Comparison of ENCODE assay signal across 7 mouse cellular contexts in genomic region chr1:46853317-46854035, GRCm38 (mm10). TPM values are rescaled to one million over a fixed set of nuclear protein-coding genes. Genes with fewer than 3 reads are reported as not detected.
DNase-seq lines count a peak whose midpoint lies in the region; ATAC-seq and TF ChIP-seq lines count a peak whose summit lies in the region.

No protein-coding gene starts in this region.

- H3K27ac ChIP-seq in embryonic facial prominence, embryonic 11.5 days (replicated peaks; ENCODE audit: low read depth, low read length): peak overlapping the region; percentile 99
- H3K27ac ChIP-seq in kidney, adult 2 months (ENCODE audit: insufficient read depth, low read depth, low read length): peak overlapping the region; percentile 100
- peak overlapping the region; percentile 100 for H3K27ac ChIP-seq in limb, embryonic 12.5 days
- peak overlapping the region; percentile 99 for H3K27ac ChIP-seq in midbrain, embryonic 15.5 days
- peak overlapping the region; percentile 99 for H3K27ac ChIP-seq in spleen, adult 2 months (ENCODE audit: insufficient read depth, low read length)

- no peaks in the 10 kb centered on the region for H3K27me3 ChIP-seq in embryonic facial prominence, embryonic 11.5 days (ENCODE audit: control insufficient read depth, insufficient read depth, low read length)
- H3K27me3 ChIP-seq in kidney, adult 2 months (replicated peaks; ENCODE audit: control insufficient read depth, insufficient read depth, low read length): no peaks in the 10 kb centered on the region
- no peaks in the 10 kb centered on the region for H3K27me3 ChIP-seq in limb, embryonic 12.5 days
- no peaks in the 10 kb centered on the region for H3K27me3 ChIP-seq in midbrain, embryonic 15.5 days (replicated peaks)
- H3K27me3 ChIP-seq in spleen, adult 2 months (ENCODE audit: control insufficient read depth, insufficient read depth, low read length): no peaks in the 10 kb centered on the region

- peak; percentile 94 for ATAC-seq in embryonic facial prominence, embryonic 11.5 days (replicated peaks; ENCODE audit: insufficient number of reproducible peaks, low FRiP score, low TSS enrichment, low read depth)
- peak; percentile 95 for ATAC-seq in limb, embryonic 12.5 days (ENCODE audit: insufficient number of reproducible peaks, insufficient read depth, low FRiP score, low TSS enrichment, low read depth)
- peak; percentile 96 for ATAC-seq in midbrain, embryonic 15.5 days (replicated peaks)

- TF ChIP-seq CTCF in kidney, adult 2 months (conservative IDR thresholded peaks at IDR 0.05; ENCODE audit: insufficient read depth, insufficient read length, low read depth, low read length): no peak
- TF ChIP-seq CTCF in spleen, adult 2 months (IDR thresholded peaks at IDR 0.05; ENCODE audit: extremely low read depth, insufficient read depth, insufficient read length, insufficient replicate concordance): no peak

- peak overlapping the region; percentile 98 for H3K4me3 ChIP-seq in embryonic facial prominence, embryonic 11.5 days (ENCODE audit: low read depth, low read length)
- peak overlapping the region; percentile 80 for H3K4me3 ChIP-seq in kidney, adult 2 months (ENCODE audit: insufficient read depth, low read depth, low read length)
- peak overlapping the region; percentile 96 for H3K4me3 ChIP-seq in limb, embryonic 12.5 days (replicated peaks)
- peak overlapping the region; percentile 81 for H3K4me3 ChIP-seq in midbrain, embryonic 15.5 days
- peak overlapping the region; percentile 85 for H3K4me3 ChIP-seq in spleen, adult 2 months (ENCODE audit: extremely low read depth, insufficient read depth, insufficient read length)

- under 1% methylated on average over 84 of the region's 86 CpGs for WGBS in embryonic facial prominence, embryonic 11.5 days
- under 1% methylated on average over 86 of the region's 86 CpGs for WGBS in kidney, adult 2 months
- WGBS in limb, embryonic 12.5 days: under 1% methylated on average over 86 of the region's 86 CpGs
- under 1% methylated on average over 86 of the region's 86 CpGs for WGBS in midbrain, embryonic 15.5 days
- under 1% methylated on average over 86 of the region's 86 CpGs for WGBS in spleen, adult 2 months

- H3K4me2 ChIP-seq in embryonic facial prominence, embryonic 11.5 days (ENCODE audit: low read depth, low read length): peak overlapping the region; percentile 58
- peak overlapping the region; percentile 69 for H3K4me2 ChIP-seq in limb, embryonic 12.5 days
- H3K4me2 ChIP-seq in midbrain, embryonic 15.5 days: peak overlapping the region; percentile 68

- no peaks in the 10 kb centered on the region for H3K4me1 ChIP-seq in embryonic facial prominence, embryonic 11.5 days (ENCODE audit: control insufficient read depth, insufficient read depth, low read length)
- peaks cover 4% of the 10 kb centered on the region for H3K4me1 ChIP-seq in kidney, adult 2 months (ENCODE audit: control insufficient read depth, insufficient read depth, low read length)
- H3K4me1 ChIP-seq in limb, embryonic 12.5 days (replicated peaks): peaks cover 25% of the 10 kb centered on the region
- H3K4me1 ChIP-seq in midbrain, embryonic 15.5 days: peaks cover 36% of the 10 kb centered on the region
- H3K4me1 ChIP-seq in spleen, adult 2 months (ENCODE audit: control insufficient read depth, insufficient read depth, insufficient read length): no peaks in the 10 kb centered on the region; the same call in 1 of the 2 replicates

- H3K36me3 ChIP-seq in embryonic facial prominence, embryonic 11.5 days (replicated peaks; ENCODE audit: control insufficient read depth, insufficient read depth, low read depth, low read length): no peaks in the 10 kb centered on the region
- H3K36me3 ChIP-seq in kidney, adult 2 months (ENCODE audit: control insufficient read depth, insufficient read depth, low read length): no peaks in the 10 kb centered on the region
- no peaks in the 10 kb centered on the region for H3K36me3 ChIP-seq in limb, embryonic 12.5 days
- H3K36me3 ChIP-seq in midbrain, embryonic 15.5 days (replicated peaks): no peaks in the 10 kb centered on the region
- H3K36me3 ChIP-seq in spleen, adult 2 months (ENCODE audit: control insufficient read depth, insufficient read depth, low read length): no peaks in the 10 kb centered on the region

- TF ChIP-seq POLR2A in kidney, adult 2 months (IDR thresholded peaks at IDR 0.05; ENCODE audit: low read depth, low read length): peak; percentile 88
- peak; percentile 88 for TF ChIP-seq POLR2A in spleen, adult 2 months (IDR thresholded peaks at IDR 0.05; ENCODE audit: low read depth, low read length)

- H3K9me3 ChIP-seq in embryonic facial prominence, embryonic 11.5 days (replicated peaks; ENCODE audit: control insufficient read depth, low read length): no peaks in the 10 kb centered on the region
- no peaks in the 10 kb centered on the region for H3K9me3 ChIP-seq in limb, embryonic 12.5 days
- no peaks in the 10 kb centered on the region for H3K9me3 ChIP-seq in midbrain, embryonic 15.5 days

- H3K9ac ChIP-seq in embryonic facial prominence, embryonic 11.5 days (replicated peaks; ENCODE audit: low read length): peak overlapping the region; percentile 99
- H3K9ac ChIP-seq in limb, embryonic 12.5 days (replicated peaks): peak overlapping the region; percentile 99
- H3K9ac ChIP-seq in midbrain, embryonic 15.5 days: peak overlapping the region; percentile 98

- peak; percentile 97 for DNase-seq in adrenal gland, postnatal 14 days
- DNase-seq in embryonic facial prominence, embryonic 11.5 days (ENCODE audit: low spot score): peak; percentile 98
- peak; percentile 96 to 100 for DNase-seq in heart, adult 18-20 months
- DNase-seq in kidney, adult 2 months: peak; percentile 98
- peak; percentile 91 to 94 for DNase-seq in spleen, adult 2 months (ENCODE audit: low read depth in 1 of 2, low spot score in 2 of 2)

RNA-seq across cellular contexts. Expression of gene Slc39a10, which starts 39.2 kb away (rescaled TPM):
- total RNA-seq in adrenal gland, postnatal 14 days (2021): 18.6 and 19.3 TPM in 2 replicates
- polyA plus RNA-seq in embryonic facial prominence, embryonic 11.5 days (2014; fragmentation: Nextera tagmentation; extraction: Ambion mirVana): 83.6 and 96.2 TPM in 2 replicates
- total RNA-seq in heart, adult 18-20 months (2021): 1 to 10 TPM; 8.3 to 9.3 TPM
- 7.5 and 8.1 TPM in 2 replicates for polyA plus RNA-seq in kidney, adult 2 months (2012; rRNA removed)
- polyA plus RNA-seq in limb, embryonic 12.5 days (2016; fragmentation: Nextera tagmentation; extraction: Ambion mirVana): 58.5 and 59.6 TPM in 2 replicates
- polyA plus RNA-seq in midbrain, embryonic 15.5 days (2015; fragmentation: Nextera tagmentation; extraction: Ambion mirVana): 67.8 and 70.4 TPM in 2 replicates
- 3.1 and 3.8 TPM in 2 replicates for polyA plus RNA-seq in spleen, adult 2 months (2012; rRNA removed)

Comparison
In these comparisons a context has a peak if more than half of its experiments do, and no peak if none do; other contexts are left out.
1. Peak in every context shown above with its lines: DNase-seq, ATAC-seq, H3K4me3 ChIP-seq and H3K27ac ChIP-seq.